Mouse (Mus musculus) left cerebral cortex, postnatal 10 days (tissue): Measurements from ENCODE around the gene Gm20388. TPM values are rescaled to one million over a fixed set of nuclear protein-coding genes. Genes with fewer than 3 reads are reported as not detected.

ENCODE experiments used
- DNase-seq, 2 experiments: peaks; one replicate each; pipeline ENCODE4 v3.0.0; 2021 to 2022; ENCODE audit warnings: low spot score in 2 of 2, mixed read lengths in 1 of 2; ENCODE audit errors: extremely low spot score in 1 of 2
- intact Hi-C: fragments of 180-260 bp; cut with DNase I; formaldehyde crosslinking; loops from one replicate; pipeline ENCODE4 v1.15.1; 2025
- total RNA-seq, 2 experiments: library from RNA; stranded (reverse); gene quantifications; 2 replicates each; pipeline ENCODE4 v1.2.3; 2021

The Gm20388 gene
- total RNA-seq, 2 experiments from 2014 or later = 4.4 to 9.0 TPM

DNA sequence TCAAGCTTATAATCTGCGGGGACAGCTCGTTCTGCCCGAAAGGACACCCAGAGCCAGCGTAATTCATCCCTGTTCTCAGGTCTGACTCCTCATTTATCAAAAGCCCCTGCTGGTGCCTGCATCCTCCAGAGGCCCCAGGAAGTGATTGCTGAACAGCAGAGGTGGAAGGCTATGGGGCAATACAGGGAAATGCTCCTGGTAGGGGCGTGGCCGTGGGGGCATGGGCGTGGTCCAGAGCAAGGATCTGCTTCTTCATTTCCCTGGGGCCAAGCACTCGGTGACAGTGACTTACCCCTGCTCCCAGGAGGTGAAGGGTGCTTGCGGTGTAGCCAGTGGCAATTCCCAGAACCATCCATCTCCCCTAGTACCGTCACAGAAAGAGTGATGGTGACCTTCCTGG, 534.6 kb downstream of the Gm20388 start:
- intact Hi-C loops = no loop called here
- no peak for DNase-seq

DNA sequence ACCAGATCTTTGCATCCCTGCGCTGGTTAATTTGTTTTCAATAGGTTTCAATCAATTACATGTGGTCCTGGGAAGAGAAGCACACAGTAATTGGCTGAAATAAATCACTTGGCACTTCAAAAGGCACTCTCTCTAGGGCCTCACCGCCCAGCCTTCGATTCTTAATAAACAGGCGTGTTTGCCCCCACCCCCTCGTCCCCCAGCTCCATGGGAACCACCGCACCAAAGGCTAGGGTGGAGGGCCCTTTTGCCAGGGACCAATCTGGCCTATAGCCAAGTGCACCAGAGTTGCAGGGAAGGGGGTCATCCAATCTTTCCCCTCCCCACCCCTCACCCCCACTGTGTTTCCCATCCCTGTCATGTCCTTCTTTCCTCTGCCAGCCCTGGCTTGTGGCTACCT, 537.5 kb downstream of the Gm20388 start:
- intact Hi-C loops = no loop called here
- DNase-seq = no peak

GRCm38 (mm10) chr8:120449139-120449538, 538.5 kb downstream of the Gm20388 start:
- no peak for DNase-seq
- intact Hi-C loops = no loop called here

DNA sequence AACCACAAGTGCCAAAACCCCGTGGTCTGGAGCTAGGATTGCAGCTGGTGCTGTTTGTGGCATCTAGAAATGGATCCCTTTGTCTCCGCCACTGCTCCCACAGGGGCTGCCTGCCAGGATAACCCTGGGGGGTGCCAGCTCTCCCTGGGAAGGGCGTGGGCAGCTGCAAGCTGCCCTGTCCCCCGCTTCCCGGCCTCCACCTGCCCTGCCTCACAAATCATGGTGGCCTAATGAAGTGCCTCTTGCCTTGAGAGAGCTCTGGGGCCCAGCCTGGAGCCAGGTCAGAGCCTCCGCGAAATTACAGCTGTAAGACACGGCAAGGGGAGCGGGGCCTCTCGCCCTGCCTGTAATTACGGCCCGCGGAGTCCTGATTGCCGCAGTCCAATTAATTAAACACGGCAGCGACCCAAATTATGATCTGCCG, 539.0 kb downstream of the Gm20388 start:
- DNase-seq = no peak
- intact Hi-C loops = no loop called here

DNA sequence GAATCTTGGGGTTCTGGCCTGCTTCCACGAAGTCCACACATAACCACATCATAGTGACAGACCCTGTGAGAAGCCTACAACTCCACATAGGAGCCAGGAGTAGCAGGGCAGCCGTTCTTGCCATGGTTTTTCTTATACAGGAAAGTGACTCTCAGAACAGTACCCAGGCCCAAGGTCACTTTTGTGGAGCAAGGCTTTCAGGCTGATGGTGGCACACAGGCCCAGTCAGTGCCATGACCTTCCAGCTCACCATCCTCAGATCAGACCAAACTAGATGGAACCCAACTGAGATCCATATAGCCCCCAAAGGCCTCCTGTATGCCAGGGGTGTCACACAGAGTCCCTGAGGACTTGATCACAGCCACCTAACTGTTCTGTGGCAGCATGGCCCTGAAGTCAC, 541.5 kb downstream of the Gm20388 start:
- DNase-seq = no peak
- intact Hi-C loops = no loop called here

GRCm38 (mm10) chr8:120454404-120454803, 543.8 kb downstream of the Gm20388 start:
- no peak for DNase-seq
- intact Hi-C loops = no loop called here

DNA sequence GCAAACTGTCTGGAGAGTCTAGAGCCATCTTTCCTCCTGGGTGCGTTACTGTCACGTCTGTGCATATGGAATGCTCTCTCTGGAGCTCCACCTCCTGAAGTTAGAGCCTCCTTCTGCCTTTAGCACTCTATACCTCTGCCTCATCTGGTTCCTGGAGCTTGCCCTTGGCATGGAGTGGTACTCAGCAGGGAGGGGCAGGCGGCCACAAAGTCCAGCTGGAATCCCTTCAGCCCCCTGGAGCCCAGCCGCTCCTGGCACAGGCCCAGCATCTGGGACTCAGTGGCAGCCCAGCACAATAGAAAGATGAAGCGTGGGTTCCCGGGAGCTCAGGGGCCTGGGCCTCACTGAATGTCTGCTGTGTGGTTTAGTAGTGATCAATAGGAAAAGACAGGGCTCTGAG, 549.7 kb downstream of the Gm20388 start:
- DNase-seq = peak; percentile 49 to 63
- intact Hi-C loops = no loop called here

- intact Hi-C loops = no loop called here
- no peak for DNase-seq
Observed at GRCm38 (mm10) chr8:120462119-120462551, 551.5 kb downstream of the Gm20388 start.

- intact Hi-C loops = no loop called here
- DNase-seq = no peak
Observed at GRCm38 (mm10) chr8:120462611-120463010, 552.0 kb downstream of the Gm20388 start.

- no peak for DNase-seq
- intact Hi-C loops = no loop called here
Observed at GRCm38 (mm10) chr8:120463918-120464584, 553.4 kb downstream of the Gm20388 start.

DNA sequence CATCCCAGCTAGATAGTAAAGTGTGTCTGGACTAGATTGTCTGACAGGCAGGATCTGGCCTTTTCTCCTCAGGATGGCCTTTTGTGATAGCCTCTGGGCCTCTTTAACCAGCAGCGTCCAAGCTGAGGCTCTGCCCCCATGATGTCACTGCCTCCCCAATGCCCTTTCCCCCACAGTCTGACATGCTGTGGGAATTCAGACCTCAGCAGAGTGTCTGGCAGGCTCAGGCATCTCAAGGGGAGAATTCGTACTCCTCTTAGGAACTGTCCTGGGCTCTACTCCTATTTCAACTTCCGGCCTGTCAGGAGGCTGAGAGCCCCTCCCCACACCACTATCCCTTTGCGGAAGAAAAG, 553.9 kb downstream of the Gm20388 start:
- intact Hi-C loops = no loop called here
- no peak for DNase-seq

- peak; percentile 82 for DNase-seq
- intact Hi-C loops = no loop called here
Observed at GRCm38 (mm10) chr8:120465710-120466109, 555.1 kb downstream of the Gm20388 start.

- DNase-seq = no peak
- intact Hi-C loops = no loop called here
Observed at GRCm38 (mm10) chr8:120466266-120466665, 555.6 kb downstream of the Gm20388 start.

DNA sequence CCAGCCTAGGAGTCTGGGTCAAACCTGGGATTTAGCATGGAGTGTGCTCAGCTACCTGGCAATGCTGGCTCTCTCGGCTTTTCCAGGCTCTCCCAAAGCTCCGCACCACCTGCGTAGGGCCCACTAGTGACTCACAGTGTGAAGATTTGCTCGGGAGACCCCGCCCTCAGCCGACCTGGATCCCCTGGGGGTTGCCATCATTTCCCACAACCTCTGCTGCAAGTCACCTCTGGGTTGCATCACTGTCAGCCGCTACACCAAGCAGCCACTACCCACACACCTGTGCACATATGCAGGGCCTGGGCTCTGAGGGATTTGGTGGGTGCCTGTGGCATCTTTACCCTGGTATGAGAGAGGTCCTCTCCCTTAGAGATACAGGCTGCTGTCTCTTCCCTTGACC, 557.0 kb downstream of the Gm20388 start:
- no peak for DNase-seq
- intact Hi-C loops = no loop called here

- DNase-seq = no peak
Observed at GRCm38 (mm10) chr8:120470170-120470569, 559.5 kb downstream of the Gm20388 start.

GRCm38 (mm10) chr8:120471166-120471565, 560.5 kb downstream of the Gm20388 start:
- peak in 1 of 2 experiments; percentile 75 for DNase-seq
- intact Hi-C loops = no loop called here

More at GRCm38 (mm10) chr8:120470170-120470569, 559.5 kb downstream of the Gm20388 start:
- intact Hi-C loops = no loop called here

GRCm38 (mm10) chr8:120471752-120472151, 561.1 kb downstream of the Gm20388 start:
- no peak for DNase-seq
- intact Hi-C loops = no loop called here

DNA sequence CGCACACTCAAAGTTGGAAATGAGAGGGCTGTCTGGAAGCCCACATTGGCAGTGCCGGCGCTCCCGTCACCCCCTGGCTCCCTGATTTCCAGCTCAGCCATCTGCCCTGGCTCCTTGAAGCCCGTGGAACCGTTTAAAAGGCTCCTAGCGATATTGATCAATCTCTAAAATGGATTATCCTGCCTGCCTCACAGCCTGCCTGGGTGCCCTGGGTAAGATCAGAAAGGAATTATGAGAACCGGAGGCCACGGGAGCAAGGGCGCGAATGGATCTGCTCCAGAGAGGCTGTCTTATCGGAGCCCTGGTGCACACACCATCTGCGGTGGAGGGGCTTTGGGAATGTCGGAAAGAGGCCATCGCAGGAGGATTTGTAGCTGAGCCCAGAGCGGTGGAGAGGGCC, 561.6 kb downstream of the Gm20388 start:
- no peak for DNase-seq
- intact Hi-C loops = no loop called here

GRCm38 (mm10) chr8:120473729-120474364, 563.2 kb downstream of the Gm20388 start:
- intact Hi-C loops = no loop called here
- DNase-seq = peak in 1 of 2 experiments; percentile 85

DNA sequence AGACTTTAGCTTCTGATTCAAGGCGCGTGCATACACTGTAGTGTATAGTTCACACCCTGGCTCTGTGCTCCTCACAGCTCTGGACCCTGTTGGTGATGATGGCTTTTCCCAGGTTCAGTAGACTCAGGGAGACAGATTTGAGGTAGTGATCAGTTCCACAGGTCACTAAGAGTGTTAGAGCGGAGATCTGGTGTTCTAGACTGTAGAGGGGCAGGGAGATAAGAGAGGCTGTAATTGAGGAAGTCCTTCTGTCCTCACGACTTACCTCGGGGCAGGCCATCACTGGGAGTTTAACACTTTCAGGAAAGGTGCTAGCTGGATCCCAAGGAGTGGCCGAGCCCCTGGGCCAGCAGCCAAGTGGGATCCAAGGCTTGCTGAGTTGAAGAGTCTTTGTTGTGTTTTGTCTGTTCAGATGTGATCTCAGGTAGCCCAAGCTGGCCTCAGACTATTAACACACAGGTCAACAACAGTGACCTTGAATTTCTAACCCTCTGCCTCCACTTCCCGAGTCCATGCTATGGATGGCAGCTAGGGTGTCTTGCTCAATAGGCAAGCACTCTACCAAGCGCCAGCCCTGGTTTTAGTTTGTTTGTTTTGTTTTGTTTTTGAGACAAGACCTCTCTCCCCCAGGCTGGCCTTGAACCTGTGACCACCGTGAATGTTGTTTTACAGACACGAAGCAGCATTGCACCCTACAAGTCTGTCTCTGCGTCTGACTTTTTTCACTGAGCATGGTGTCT, 564.0 kb downstream of the Gm20388 start:
- intact Hi-C loops = no loop called here

More for the DNA sequence above, 564.0 kb downstream of the Gm20388 start:
- DNase-seq = no peak
